ENCODE assay signal across 10 mouse cellular contexts in the genomic region with DNA sequence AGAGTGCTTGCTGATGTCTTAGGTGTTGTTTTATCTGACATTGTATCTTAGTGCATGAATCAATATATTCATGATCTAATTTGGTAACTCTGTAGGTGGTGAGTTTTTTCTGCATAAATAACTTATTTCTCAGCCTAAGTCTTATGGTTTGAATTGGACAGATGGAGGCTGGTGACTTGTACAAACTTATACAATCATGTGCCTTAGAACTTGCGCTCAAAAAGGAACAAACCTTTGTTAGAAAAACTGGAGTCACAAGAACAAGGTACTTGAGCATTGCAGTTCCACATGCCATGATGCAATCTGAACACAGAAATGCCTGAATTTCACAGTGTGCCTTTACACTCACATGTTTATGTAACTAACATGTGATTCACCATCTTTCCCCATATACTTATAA.
"Had no signal": no experiment of that assay in that cellular context is flagged by ENCODE, and none has a peak within 500 bp of the region (broad histone marks: within the 10 kb centered on the region; RNA-seq: fewer than 3 reads in every experiment).

No protein-coding gene starts in this region.

- DNase-seq: liver, postnatal 0 days; lung, adult 2 months; lung, postnatal 14 days; lung, postnatal 36 days; thymus, adult 18-20 months; thymus, postnatal 14 days; thymus, postnatal 36 days had no signal

- ATAC-seq: liver, postnatal 0 days; lung, postnatal 0 days; midbrain, embryonic 13.5 days; midbrain, embryonic 15.5 days had no signal
